Mouse (Mus musculus) stomach, postnatal 0 days (tissue): ENCODE measurements around the gene Sirt1.
"Not testable (repeated sequence)": the region's sequence is repeated elsewhere in the genome, so short reads cannot be mapped to it uniquely, and the experiment has no call there.

ENCODE experiments used
- CTCF ChIP-seq: IDR thresholded peaks from 2 replicates; pipeline ENCODE4 v1.5.1; 2016; ENCODE audit warnings: antibody characterized with exemption, low read depth, mild to moderate bottlenecking, moderate library complexity
- EP300 ChIP-seq: optimal IDR thresholded peaks from 2 replicates; pipeline ENCODE3; 2016; ENCODE audit warnings: antibody characterized with exemption

- TF ChIP-seq EP300, CTCF: not testable (repeated sequence)
Measured at GRCm38 (mm10) chr10:63411674-63412073, 30.2 kb upstream of the Sirt1 start.
